Mouse (Mus musculus) kidney, adult 2 months (tissue): ENCODE results near the gene Cpsf7. TPM values are rescaled to one million over a fixed set of nuclear protein-coding genes. Genes with fewer than 3 reads are reported as not detected.
A peak's percentile ranks its signal among the peaks of the same experiment; 100 is the strongest.

Experiments
- DNase-seq: peaks from one replicate; pipeline ENCODE4 v3.0.0; 2021
- H3K27ac ChIP-seq: fragments of 200-500 bp; 2 replicates; pipeline ENCODE4 v1.5.1; 2012; ENCODE audit warnings: low read depth, low read length, control low read depth, inconsistent platforms; ENCODE audit not compliant: insufficient read depth
- H3K27me3 ChIP-seq: fragments of 200-500 bp; replicated peaks from 2 replicates; pipeline ENCODE4 v1.6.1; 2012; ENCODE audit warnings: mild to moderate bottlenecking, moderate library complexity, low read length, inconsistent platforms; ENCODE audit not compliant: control insufficient read depth, insufficient read depth
- H3K36me3 ChIP-seq: fragments of 200-500 bp; 2 replicates; pipeline ENCODE4 v1.6.1; 2012; ENCODE audit warnings: mild to moderate bottlenecking, moderate library complexity, low read length, inconsistent platforms; ENCODE audit not compliant: control insufficient read depth, insufficient read depth
- H3K4me1 ChIP-seq: fragments of 200-500 bp; 2 replicates; pipeline ENCODE4 v1.6.1; 2011; ENCODE audit warnings: low read length; ENCODE audit not compliant: control insufficient read depth, insufficient read depth
- H3K4me3 ChIP-seq: fragments of 200-500 bp; 2 replicates; pipeline ENCODE4 v1.5.1; 2011; ENCODE audit warnings: mild to moderate bottlenecking, low read depth, low read length, control low read depth; ENCODE audit not compliant: insufficient read depth
- CTCF ChIP-seq: fragments of 200-500 bp; conservative IDR thresholded peaks from 2 replicates; pipeline ENCODE4 v1.5.1; 2011; ENCODE audit warnings: low read depth, mild to moderate bottlenecking, control low read depth, low read length, moderate library complexity, mixed read lengths; ENCODE audit not compliant: insufficient read depth, insufficient read length
- POLR2A ChIP-seq: fragments of 200-500 bp; IDR thresholded peaks from one replicate; pipeline ENCODE4 v1.6.1; 2011; ENCODE audit warnings: low read depth, low read length, control low read depth
- WGBS: fragments of 180-500 bp; shearing (Covaris S2); methylation state at CpG from one replicate; pipeline ENCODE4 v1.1.7; 2018; 5-methylcytosine and 5-hydroxymethylcytosine counted together
- polyA plus RNA-seq: library from polyadenylated mRNA; depleted of rRNA; stranded (reverse); fragments of >200 nt; gene quantifications from 2 replicates; pipeline ENCODE4 v1.2.3, GENCODE M21; 2012

Cpsf7 gene
- polyA plus RNA-seq, 1 experiment: 28.9 TPM

DNA sequence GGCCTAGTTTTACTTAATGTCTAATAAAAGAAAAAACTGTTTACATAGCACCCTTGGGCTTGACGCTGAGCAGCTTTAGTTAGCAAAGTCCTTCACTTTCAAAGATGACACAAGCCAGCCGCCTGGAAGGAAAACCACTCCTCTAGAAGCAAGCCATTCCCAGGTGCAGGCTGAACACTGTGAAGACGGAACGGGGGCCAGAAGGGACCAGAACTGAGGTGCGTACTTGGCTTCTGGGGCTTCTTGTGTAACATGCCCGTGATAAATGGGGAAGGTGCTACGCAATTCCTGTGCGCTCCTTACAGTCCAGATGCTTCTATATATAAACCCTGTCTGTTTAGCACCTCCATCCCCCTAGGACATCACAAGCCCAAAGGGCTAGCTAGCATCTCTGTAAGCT, 24.5 kb upstream of the Cpsf7 start:
- DNase-seq: no peak
- 96% methylated on average over 8 of the region's 8 CpGs for WGBS
- Histone ChIP-seq H3K27ac (no peak overlapping the region), H3K27me3 (no peaks in the 10 kb centered on the region), H3K4me3 (no peak overlapping the region), H3K36me3 (peaks cover 2% of the 10 kb centered on the region), H3K4me1 (no peaks in the 10 kb centered on the region)
- TF ChIP-seq CTCF (no peak), POLR2A (no peak)

DNA sequence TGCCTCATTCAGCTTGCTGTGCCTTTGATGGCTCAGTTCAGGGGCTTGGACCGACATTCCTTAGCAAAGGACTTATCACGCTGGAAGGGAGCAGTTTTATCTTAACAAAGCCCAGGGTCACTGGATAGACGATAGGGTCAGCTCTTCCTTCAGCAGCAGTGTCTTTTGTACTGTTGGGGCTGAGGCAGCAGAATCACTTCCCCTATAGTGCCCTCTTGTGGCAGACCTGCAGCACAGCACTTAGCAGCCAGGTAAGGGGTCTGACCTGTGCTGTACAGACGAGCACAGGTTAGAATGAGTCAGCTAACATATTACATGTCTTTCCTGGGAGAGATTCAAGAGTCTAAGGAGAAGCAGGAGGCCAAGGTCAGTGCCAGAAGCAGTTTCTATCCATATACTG, 22.5 kb upstream of the Cpsf7 start:
- TF ChIP-seq CTCF (peak; percentile 92), POLR2A (no peak)
- H3K27ac ChIP-seq: no peak overlapping the region
- H3K27me3 ChIP-seq: no peaks in the 10 kb centered on the region
- no peak overlapping the region for H3K4me3 ChIP-seq
- peaks cover 3% of the 10 kb centered on the region for H3K36me3 ChIP-seq
- WGBS: 10% methylated on average over 4 of the region's 4 CpGs
- no peaks in the 10 kb centered on the region for H3K4me1 ChIP-seq
- DNase-seq: peak; percentile 34

DNA sequence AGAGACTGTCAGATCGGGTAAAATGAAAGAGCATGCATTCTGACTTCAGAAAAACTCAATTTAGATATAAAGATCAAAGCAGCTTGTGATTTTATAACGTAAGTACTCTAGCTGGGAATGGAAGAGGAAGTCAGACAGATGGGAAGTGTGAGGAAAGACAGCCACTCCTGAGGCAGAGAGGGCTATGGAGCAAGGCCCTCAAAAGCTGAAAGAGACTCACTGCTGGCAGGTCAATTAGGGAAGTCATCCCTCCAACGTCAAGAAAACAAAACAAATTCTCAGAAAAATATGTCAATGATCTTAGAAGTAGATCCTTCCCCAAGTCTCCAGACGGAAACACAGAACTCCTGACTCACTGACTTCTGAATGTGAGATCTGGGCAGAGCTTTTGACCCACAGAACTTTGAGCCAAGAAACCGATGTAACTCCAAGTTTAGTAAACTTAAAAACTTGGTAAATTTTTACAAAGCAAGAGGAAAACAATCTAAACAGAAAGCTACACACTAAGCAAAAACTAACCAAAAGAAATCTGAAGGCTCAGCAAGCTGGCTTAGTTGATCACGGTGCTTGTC, 14.2 kb upstream of the Cpsf7 start:
- 48% methylated on average over 6 of the region's 6 CpGs for WGBS
- Histone ChIP-seq H3K36me3 (peaks cover 8% of the 10 kb centered on the region; the same call in 1 of the 2 replicates), H3K4me1 (peaks cover 3% of the 10 kb centered on the region; the same call in 1 of the 2 replicates), H3K27ac (peak overlapping the region; percentile 45; the same call in 1 of the 2 replicates), H3K27me3 (no peaks in the 10 kb centered on the region), H3K4me3 (no peak overlapping the region)
- peak; percentile 54 for DNase-seq
- TF ChIP-seq CTCF (no peak), POLR2A (no peak)

DNA sequence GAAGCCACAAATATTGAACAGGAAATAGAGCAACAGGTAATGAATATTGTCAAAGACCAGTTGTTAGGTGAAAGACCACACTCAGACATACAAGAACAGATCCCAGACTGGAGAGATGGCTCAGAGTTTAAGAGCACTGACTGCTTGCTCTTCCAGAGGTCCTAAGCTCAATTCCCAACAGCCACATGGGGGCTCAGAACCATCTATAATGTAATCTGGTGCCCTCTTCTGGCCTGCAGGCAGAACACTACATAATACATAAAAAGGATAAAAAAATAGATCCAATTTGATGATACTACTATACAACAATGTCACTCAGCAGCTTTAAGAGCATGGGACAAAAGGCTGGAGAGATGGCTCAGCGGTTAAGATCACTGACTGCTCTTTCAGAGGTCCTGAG, 4.7 kb upstream of the Cpsf7 start:
- Histone ChIP-seq H3K27me3 (no peaks in the 10 kb centered on the region), H3K27ac (no peak overlapping the region), H3K4me3 (no peak overlapping the region), H3K36me3 (no peaks in the 10 kb centered on the region; the same call in 1 of the 2 replicates), H3K4me1 (peaks cover 7% of the 10 kb centered on the region; the same call in 1 of the 2 replicates)
- peak; percentile 28 for DNase-seq
- TF ChIP-seq CTCF (peak; percentile 24; the same call in 1 of the 2 replicates), POLR2A (no peak)
- WGBS: 48% methylated on average over 1 of the region's 1 CpGs

DNA sequence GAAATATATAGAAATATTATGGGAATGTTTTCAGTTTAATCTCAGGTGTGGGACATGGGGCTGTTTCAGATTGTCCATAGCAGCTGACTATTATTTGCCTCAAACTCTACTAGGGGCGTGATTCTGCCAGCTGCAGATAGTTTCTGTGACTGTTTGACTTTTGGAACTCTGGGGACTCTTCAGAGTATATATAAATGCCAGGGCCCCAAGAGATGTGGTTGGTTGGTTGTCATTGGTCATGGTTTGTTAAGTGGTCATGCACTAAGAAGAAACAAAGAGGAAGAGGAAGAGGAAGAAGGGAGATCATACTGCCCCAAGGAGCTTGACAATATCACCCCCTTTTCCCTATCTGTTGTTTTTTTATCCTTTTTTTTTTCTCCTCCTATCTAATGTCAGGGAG, 3.1 kb upstream of the Cpsf7 start:
- peaks cover 14% of the 10 kb centered on the region for H3K4me1 ChIP-seq
- no peak overlapping the region for H3K4me3 ChIP-seq
- no peaks in the 10 kb centered on the region for H3K27me3 ChIP-seq
- H3K36me3 ChIP-seq: peaks cover 1% of the 10 kb centered on the region; the same call in 1 of the 2 replicates
- DNase-seq: no peak
- no peak overlapping the region for H3K27ac ChIP-seq
- 67% methylated on average over 1 of the region's 1 CpGs for WGBS
- no peak for TF ChIP-seq CTCF

DNA sequence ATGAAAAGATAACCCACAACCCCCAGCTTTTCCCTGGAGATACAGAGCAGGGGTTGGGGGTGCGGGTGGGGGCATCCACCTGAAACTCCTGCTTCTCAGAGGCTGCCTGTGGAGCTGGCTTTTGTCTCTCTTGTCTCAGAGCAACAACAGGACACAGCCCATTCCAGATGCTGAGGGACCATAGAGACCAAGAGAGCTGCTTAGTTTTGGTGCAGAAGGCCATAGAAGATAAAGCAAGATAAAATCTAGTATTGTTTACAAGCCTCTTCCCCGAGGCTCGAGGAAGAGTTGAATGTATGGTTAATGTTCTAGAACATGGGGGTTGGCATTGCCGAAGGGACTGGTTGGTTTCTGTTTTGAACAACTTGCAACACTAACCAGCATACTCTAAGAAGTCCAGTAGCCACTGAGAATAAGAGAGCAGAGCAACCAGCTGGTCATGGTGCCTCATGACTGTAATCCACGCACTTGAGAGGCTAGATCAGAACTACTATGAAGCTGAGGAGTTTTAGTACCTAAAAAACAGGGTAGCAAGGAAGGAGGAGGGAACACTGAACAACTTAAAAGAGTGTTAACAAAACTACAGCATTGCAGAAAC, 1.5 kb upstream of the Cpsf7 start:
- peaks cover 2% of the 10 kb centered on the region; the same call in 1 of the 2 replicates for H3K36me3 ChIP-seq
- H3K4me3 ChIP-seq: no peak overlapping the region
- TF ChIP-seq POLR2A: no peak
- no peak for TF ChIP-seq CTCF
- no peaks in the 10 kb centered on the region for H3K27me3 ChIP-seq
- H3K4me1 ChIP-seq: peaks cover 18% of the 10 kb centered on the region
- no peak overlapping the region for H3K27ac ChIP-seq
- WGBS: 58% methylated on average over 5 of the region's 5 CpGs
- DNase-seq: no peak

DNA sequence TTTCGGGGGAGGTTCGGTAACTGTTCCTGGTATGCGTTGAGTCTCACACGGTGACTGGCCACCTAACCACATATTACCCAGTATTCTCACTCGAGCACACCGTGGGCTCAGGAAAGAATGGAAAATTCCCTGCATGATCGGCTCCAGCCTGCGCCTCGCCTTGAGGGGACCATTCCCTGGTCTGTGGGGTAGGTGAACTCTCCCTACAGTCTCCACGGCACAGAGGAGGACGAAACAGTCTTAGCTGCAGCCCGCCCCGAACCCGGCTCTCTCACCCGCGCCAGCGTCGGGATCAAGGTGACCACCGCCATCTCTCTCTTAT, 321 bp upstream of the Cpsf7 start:
- H3K36me3 ChIP-seq: peaks cover 2% of the 10 kb centered on the region; the same call in 1 of the 2 replicates
- under 1% methylated on average over 19 of the region's 19 CpGs for WGBS
- DNase-seq: no peak
- H3K4me1 ChIP-seq: peaks cover 18% of the 10 kb centered on the region
- TF ChIP-seq POLR2A (no peak), CTCF (no peak)
- peak overlapping the region; percentile 78 for H3K4me3 ChIP-seq
- peak overlapping the region; percentile 79 for H3K27ac ChIP-seq
- H3K27me3 ChIP-seq: no peaks in the 10 kb centered on the region
